Mouse (Mus musculus): ENCODE data around the gene 1700021F05Rik. TPM values are rescaled to one million over a fixed set of nuclear protein-coding genes. Genes with fewer than 3 reads are reported as not detected.
"Not testable (repeated sequence)": the region's sequence is repeated elsewhere in the genome, so short reads cannot be mapped to it uniquely, and the experiment has no call there.

The 1700021F05Rik gene
- total and polyA plus RNA-seq, 3 experiments, result 8.0 to 81.4 (median 67.6) TPM

DNA sequence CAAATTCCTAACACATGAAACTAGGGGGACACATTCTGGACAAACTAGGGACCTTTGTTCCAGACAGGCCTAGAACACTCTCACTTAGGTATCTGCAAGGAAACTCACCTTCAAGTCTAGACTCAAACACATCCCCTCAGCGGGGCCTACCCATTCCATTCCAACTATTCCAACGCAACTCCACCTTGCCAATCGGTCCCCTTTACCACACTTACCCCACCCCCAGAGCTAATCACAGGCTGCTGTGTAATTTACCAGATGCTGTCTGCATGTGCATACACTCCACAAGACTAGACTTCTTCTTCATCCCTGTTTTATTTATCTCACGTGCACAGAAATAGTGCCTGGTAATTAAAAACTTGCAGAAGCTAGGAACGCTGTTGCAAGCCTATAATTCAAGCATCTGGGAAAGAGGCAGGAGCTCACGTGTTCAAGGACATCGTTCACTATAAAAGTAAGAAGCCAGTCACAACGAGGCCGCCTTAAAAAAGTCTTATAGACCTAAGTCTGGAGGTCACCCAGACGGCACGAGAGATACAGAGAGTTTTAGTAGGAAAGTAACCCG, 966 bp downstream of the 1700021F05Rik start:
- peak; percentile 7 for DNase-seq

- no peak for DNase-seq
These were observed 2.0 kb downstream of the 1700021F05Rik start for GRCm38 (mm10) chr10:43538831-43539230.

DNA sequence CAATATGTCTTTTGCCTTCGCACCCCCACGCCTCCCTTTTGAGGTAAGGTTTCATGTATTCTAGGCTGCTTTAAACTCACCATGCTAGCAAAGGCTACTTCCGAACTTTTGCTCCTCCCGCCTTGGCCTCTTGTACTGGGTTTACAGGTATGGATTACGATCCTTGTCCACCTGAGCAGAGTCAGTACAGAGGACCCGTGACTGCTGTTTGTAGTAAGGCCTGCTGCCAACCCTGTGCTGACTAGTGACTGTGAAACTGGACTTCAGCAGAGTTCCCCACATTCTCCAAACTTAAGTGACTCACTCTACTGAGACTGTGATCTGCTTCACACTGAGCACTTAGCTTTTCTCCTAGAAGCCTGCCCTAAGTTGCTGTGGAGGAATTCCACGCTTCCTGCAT, 3.1 kb downstream of the 1700021F05Rik start:
- no peak for DNase-seq

GRCm38 (mm10) chr10:43534382-43534781, 6.4 kb downstream of the 1700021F05Rik start:
- no peak for DNase-seq

DNA sequence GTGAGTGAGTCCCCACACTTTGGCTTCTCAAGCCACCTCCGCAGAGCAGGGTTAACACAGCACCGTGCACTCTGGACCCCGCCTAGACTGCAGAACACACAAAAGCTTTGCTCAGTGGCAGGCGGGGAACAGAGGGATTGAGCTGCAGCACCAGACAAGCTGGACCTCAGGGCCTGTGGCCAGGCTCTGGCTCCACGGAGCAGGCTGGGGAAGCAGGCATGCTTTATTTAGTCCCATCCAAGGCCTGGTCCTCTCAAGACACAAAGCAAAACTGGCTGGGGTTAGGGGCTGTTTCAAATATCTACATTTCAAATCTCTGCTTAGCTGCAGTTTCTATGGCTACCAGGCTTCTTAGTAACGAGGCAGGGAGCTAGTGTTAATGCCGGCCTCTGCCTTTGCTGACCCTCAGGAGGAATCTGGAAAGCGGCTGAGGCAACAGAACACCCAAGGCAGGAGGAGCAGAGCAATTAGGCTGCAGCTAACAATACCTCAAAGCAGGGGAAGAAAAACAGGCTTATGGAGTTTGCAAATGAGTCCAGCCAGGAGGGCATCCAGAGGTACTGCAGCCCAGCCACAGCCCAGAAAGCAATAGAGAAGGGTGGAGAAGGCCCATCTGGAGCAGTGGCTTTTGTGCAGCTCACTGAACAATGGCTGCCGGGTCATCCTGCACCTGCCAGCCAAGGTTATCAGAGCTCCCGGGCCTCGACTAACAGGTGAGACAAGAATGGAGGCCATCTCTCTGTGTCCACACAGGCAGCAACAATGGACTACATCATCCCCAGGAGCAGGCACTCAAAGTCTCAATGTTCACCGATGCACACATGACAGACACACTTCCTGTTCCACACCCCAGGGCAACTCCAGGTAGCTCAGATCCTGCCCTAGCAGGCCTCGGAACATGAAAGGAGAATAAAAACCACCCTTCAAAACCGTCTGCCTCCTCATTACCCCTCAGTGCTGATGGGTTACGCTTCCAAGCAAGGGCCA, 13.2 kb downstream of the 1700021F05Rik start:
- DNase-seq, result no peak

DNA sequence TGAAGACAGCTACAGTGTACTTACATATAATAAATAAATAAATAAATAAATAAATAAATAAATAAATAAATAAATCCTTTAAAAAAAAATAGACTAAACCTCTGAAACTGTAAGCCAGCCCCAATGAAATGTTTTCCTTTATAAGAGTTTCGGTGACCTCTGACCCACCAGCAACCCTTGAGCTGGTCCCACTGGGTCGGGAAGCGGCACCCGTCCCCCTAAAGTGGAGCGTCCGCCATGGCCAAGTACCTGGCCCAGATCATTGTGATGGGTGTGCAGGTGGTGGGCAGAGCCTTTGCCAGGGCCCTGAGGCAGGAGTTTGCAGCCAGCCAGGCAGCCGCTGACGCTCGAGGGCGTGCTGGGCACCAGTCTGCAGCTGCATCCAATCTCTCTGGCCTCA, 16.9 kb downstream of the 1700021F05Rik start, which contains the start of gene Gm9803:
Gene Gm9803 (plus strand): TSS at position 154 of the 400 bp plus-strand sequence.
- DNase-seq, result not testable (repeated sequence)

DNA sequence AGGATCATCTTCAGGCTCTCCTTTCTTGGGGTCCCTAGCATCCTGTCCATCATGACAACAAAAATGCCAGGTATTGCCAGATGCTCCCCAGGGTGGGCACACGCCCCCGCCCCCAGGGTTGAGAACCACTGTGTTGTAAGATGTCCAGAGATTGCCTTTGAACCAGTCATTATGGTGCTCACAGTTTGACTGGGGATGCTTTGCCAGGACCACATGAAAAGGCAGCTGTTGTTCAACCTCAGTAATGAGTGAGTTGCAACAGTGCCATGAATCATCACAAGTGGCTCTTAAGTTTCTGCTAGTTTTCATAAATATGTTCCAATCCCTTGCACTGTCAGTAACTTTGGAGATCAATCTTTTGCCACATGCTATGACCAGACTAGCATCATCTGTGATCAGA, 20.8 kb downstream of the 1700021F05Rik start:
- DNase-seq, result no peak

- no peak for DNase-seq
These were observed 22.4 kb downstream of the 1700021F05Rik start for GRCm38 (mm10) chr10:43518368-43518767.

- DNase-seq, result peak; percentile 18
These were observed 23.0 kb downstream of the 1700021F05Rik start for GRCm38 (mm10) chr10:43517836-43518235.

GRCm38 (mm10) chr10:43516992-43517660, 23.7 kb downstream of the 1700021F05Rik start:
- no peak for DNase-seq

- no peak for DNase-seq
These were observed 27.8 kb downstream of the 1700021F05Rik start for GRCm38 (mm10) chr10:43512976-43513375.

- DNase-seq, result no peak
These were observed 31.6 kb downstream of the 1700021F05Rik start for GRCm38 (mm10) chr10:43509228-43509627.

- DNase-seq, result no peak
These were observed 33.7 kb downstream of the 1700021F05Rik start for GRCm38 (mm10) chr10:43507051-43507450.

- no peak for DNase-seq
These were observed 36.5 kb downstream of the 1700021F05Rik start for GRCm38 (mm10) chr10:43504291-43504690.

DNA sequence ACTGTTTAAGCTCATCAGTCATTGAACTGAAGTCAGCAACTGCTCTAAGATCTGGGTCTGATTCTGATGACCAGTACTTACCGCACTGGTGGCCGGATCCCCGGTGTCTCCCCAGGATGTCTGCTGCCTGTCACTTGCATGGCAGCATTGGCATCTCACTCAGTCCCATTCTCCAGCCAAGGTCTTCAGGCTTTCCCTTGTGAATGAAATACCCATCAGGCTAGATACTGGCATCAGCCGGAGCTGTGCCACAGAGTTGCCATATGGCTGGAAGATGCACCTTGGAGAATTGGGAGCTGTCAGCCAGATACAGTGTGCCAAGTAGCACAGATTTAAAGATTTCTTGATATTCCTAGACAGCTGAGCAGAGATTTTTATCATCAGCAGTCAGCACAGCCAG, 38.2 kb downstream of the 1700021F05Rik start:
- no peak for DNase-seq

- peak; percentile 23 for DNase-seq
These were observed 49.9 kb downstream of the 1700021F05Rik start for GRCm38 (mm10) chr10:43490846-43491245.

DNA sequence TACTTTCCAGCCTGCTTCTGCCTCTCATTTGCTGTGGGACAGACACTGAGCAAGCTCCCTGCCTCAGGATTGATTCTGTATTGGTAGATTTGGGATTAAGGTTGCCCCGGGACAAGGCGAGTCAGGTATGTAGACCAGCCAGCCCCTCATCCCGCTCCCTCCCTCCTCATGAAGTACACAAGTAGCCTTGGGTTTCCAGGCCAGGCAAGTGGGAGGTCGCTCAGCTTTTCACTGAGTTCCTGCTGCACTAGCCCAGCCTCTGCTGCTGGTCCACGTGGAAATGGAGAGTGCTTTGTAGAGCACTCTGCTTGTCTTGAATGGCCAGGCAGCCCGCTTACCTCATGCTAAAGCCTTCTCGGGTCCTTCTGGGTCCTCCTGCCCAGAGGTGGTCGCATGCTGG, 50.8 kb downstream of the 1700021F05Rik start:
- DNase-seq, result no peak

GRCm38 (mm10) chr10:43489550-43489949, 51.2 kb downstream of the 1700021F05Rik start:
- no peak for DNase-seq

DNA sequence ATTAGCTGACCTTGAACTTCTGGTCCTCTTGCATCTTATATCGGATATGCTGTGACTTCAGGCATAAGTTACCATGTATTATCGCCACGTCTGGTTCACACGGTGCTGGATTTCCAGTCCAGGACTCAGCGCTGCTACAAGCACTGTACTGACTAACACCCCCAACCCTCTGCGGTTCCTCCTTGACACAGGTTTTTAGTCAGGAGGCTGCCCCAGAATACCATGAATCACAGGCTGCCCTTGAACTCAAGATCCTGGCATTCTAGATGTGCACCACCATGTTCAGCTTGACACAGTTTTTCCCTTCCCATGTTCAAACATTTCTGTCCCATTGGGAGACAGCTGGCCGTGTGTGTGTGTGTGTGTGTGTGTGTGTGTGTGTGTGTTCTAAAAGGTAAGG, 51.7 kb downstream of the 1700021F05Rik start:
- DNase-seq, result peak; percentile 41

- no peak for DNase-seq
These were observed 52.5 kb downstream of the 1700021F05Rik start for GRCm38 (mm10) chr10:43488258-43488657.

- DNase-seq, result no peak
These were observed 53.3 kb downstream of the 1700021F05Rik start for GRCm38 (mm10) chr10:43487441-43488010.

- DNase-seq, result no peak
These were observed 55.0 kb downstream of the 1700021F05Rik start for GRCm38 (mm10) chr10:43485751-43486268.

Data from adrenal gland, adult 2 months (tissue).